10 mouse cellular contexts compared by ENCODE assay signal in the genomic region with DNA sequence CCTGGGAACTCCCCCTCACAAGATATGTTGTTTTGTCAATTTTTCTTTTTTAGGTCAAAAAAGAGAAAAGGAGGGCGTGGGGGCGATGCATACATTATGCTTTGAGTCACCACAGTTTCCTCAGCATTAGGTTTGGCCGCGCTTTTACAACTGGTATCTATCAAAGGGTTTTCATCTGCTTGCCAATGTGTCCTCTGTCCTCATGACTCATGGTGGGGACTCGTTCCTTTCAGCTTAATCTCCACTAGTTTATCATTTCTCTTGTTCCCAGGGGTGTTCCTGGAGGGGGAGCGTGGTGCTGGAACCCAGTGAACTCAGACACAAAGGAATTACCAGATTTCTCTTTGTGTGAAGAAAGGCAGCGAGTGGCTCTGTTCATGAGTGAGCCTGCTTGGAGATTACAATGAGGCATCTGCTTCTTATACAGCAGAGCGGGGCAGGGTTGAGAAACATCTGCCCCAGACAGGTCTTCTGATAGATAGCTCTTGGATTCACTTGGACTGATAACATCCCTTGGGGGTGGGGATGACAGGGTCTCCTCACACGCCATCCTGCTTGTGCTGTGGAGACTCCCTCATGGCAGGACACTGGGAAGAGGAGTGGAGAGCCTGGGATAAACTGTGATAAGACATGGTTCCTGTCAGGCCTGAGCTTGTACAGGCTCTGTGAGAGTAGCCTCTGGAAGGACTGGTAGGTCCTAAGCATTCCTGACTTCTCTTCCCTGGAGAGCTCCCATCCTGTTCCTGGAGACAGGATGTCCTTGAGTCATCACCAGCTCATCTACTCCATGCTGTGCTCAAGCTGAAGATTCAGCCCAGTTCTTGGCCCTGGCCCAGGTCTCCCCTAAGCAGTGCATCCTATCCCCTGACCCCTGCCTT.
DNase-seq lines count a peak whose midpoint lies in the region; ATAC-seq and TF ChIP-seq lines count a peak whose summit lies in the region.
"Had no signal": no experiment of that assay in that cellular context is flagged by ENCODE, and none has a peak within 500 bp of the region (broad histone marks: within the 10 kb centered on the region; RNA-seq: fewer than 3 reads in every experiment).

No protein-coding gene starts in this region.

- ATAC-seq in lung, embryonic 16.5 days (ENCODE audit: low read depth) = peak; percentile 56
- peak; percentile 78; the same call in 1 of the 2 replicates for ATAC-seq in stomach, embryonic 14.5 days (ENCODE audit: insufficient number of reproducible peaks, insufficient read depth, low FRiP score, low read depth)
- no peak for ATAC-seq in forebrain, embryonic 15.5 days (replicated peaks)

- no peaks in the 10 kb centered on the region for H3K36me3 ChIP-seq in lung, embryonic 16.5 days (ENCODE audit: control insufficient read depth, insufficient read depth, low read length)
- no peaks in the 10 kb centered on the region for H3K36me3 ChIP-seq in stomach, embryonic 14.5 days (ENCODE audit: control insufficient read depth, insufficient read depth, low read length)
- no peaks in the 10 kb centered on the region for H3K36me3 ChIP-seq in forebrain, embryonic 15.5 days
- H3K36me3 ChIP-seq: embryonic facial prominence, embryonic 15.5 days; hindbrain, embryonic 15.5 days had no signal

- WGBS in lung, embryonic 16.5 days = 64% methylated on average over 9 of the region's 9 CpGs
- WGBS in lung, adult 2 months = 80% methylated on average over 9 of the region's 9 CpGs
- WGBS in stomach, embryonic 14.5 days = 49% methylated on average over 9 of the region's 9 CpGs
- WGBS in forebrain, embryonic 15.5 days = 79% methylated on average over 9 of the region's 9 CpGs

- no peak overlapping the region for H3K9ac ChIP-seq in lung, embryonic 16.5 days (ENCODE audit: low read length)
- no peak overlapping the region for H3K9ac ChIP-seq in stomach, embryonic 14.5 days (replicated peaks; ENCODE audit: low read depth, low read length)
- H3K9ac ChIP-seq in forebrain, embryonic 15.5 days (replicated peaks) = no peak overlapping the region
- H3K9ac ChIP-seq: embryonic facial prominence, embryonic 15.5 days; hindbrain, embryonic 15.5 days had no signal

- H3K4me3 ChIP-seq in lung, embryonic 16.5 days (ENCODE audit: low read length) = no peak overlapping the region
- no peak overlapping the region for H3K4me3 ChIP-seq in lung, adult 2 months (replicated peaks; ENCODE audit: extremely low read depth, low read depth, low read length)
- no peak overlapping the region for H3K4me3 ChIP-seq in stomach, embryonic 14.5 days (ENCODE audit: low read depth, low read length)
- H3K4me3 ChIP-seq in forebrain, embryonic 15.5 days = no peak overlapping the region
- H3K4me3 ChIP-seq: embryonic facial prominence, embryonic 15.5 days; hindbrain, embryonic 15.5 days had no signal

- DNase-seq in adrenal gland, adult (ENCODE audit: inconsistent age in 2 of 2, low spot score in 1 of 2) = peak; percentile 52 to 62
- no peak for DNase-seq in adrenal gland, adult 18-20 months (ENCODE audit: low spot score in 2 of 2)
- DNase-seq in lung, adult 2 months = no peak
- DNase-seq in heart, postnatal 10 days = peak; percentile 27 to 43
- DNase-seq in kidney, postnatal 36 days = no peak

- H3K27ac ChIP-seq in lung, embryonic 16.5 days (ENCODE audit: low read length) = peak overlapping the region; percentile 41
- peak overlapping the region; percentile 15; the same call in 1 of the 2 replicates for H3K27ac ChIP-seq in stomach, embryonic 14.5 days (ENCODE audit: low read length)
- H3K27ac ChIP-seq in forebrain, embryonic 15.5 days (replicated peaks) = no peak overlapping the region
- H3K27ac ChIP-seq: embryonic facial prominence, embryonic 15.5 days; hindbrain, embryonic 15.5 days had no signal

- 0 out of 2 replicates have a peak, but pooled peaks cover 2% of the 10 kb centered on the region for H3K9me3 ChIP-seq in lung, embryonic 16.5 days (ENCODE audit: control insufficient read depth, low read length)
- no peaks in the 10 kb centered on the region for H3K9me3 ChIP-seq in stomach, embryonic 14.5 days (ENCODE audit: control insufficient read depth, low read depth, low read length)
- H3K9me3 ChIP-seq in forebrain, embryonic 15.5 days = no peaks in the 10 kb centered on the region
- H3K9me3 ChIP-seq: embryonic facial prominence, embryonic 15.5 days; hindbrain, embryonic 15.5 days had no signal

- no peak overlapping the region for H3K4me2 ChIP-seq in lung, embryonic 16.5 days (ENCODE audit: low read depth, low read length)
- H3K4me2 ChIP-seq in stomach, embryonic 14.5 days (replicated peaks; ENCODE audit: low read depth, low read length) = no peak overlapping the region
- H3K4me2 ChIP-seq in forebrain, embryonic 15.5 days (replicated peaks) = no peak overlapping the region
- H3K4me2 ChIP-seq: embryonic facial prominence, embryonic 15.5 days; hindbrain, embryonic 15.5 days had no signal

- no peak for TF ChIP-seq POLR2A in lung, adult 2 months (IDR thresholded peaks at IDR 0.05; ENCODE audit: borderline replicate concordance, extremely low read depth, low read depth, low read length)

- H3K4me1 ChIP-seq in lung, embryonic 16.5 days (replicated peaks; ENCODE audit: control insufficient read depth, insufficient read depth, low read length) = peaks cover 11% of the 10 kb centered on the region
- H3K4me1 ChIP-seq in lung, adult 2 months (ENCODE audit: control insufficient read depth, insufficient read depth, low read length) = peaks cover 3% of the 10 kb centered on the region; the same call in 1 of the 2 replicates
- H3K4me1 ChIP-seq in stomach, embryonic 14.5 days (ENCODE audit: control insufficient read depth, insufficient read depth, low read length) = 0 out of 2 replicates have a peak, but pooled peaks cover 3% of the 10 kb centered on the region
- no peaks in the 10 kb centered on the region for H3K4me1 ChIP-seq in forebrain, embryonic 15.5 days
- H3K4me1 ChIP-seq: embryonic facial prominence, embryonic 15.5 days; hindbrain, embryonic 15.5 days had no signal

- H3K27me3 ChIP-seq in lung, embryonic 16.5 days (ENCODE audit: control insufficient read depth, insufficient read depth, low read depth, low read length) = no peaks in the 10 kb centered on the region
- H3K27me3 ChIP-seq in stomach, embryonic 14.5 days (ENCODE audit: control insufficient read depth, insufficient read depth, low read length) = no peaks in the 10 kb centered on the region
- H3K27me3 ChIP-seq in forebrain, embryonic 15.5 days = no peaks in the 10 kb centered on the region
- H3K27me3 ChIP-seq: embryonic facial prominence, embryonic 15.5 days; hindbrain, embryonic 15.5 days had no signal

- intact Hi-C loops in heart, postnatal 10 days (cut with DNase I) = no loop called here

- no peak for TF ChIP-seq CTCF in lung, adult 2 months (IDR thresholded peaks at IDR 0.05; ENCODE audit: insufficient read depth, low read length)

Comparison
In these comparisons a context has a peak if more than half of its experiments do, and no peak if none do; other contexts are left out.
1. DNase-seq: peak in adrenal gland, adult (2 of 2) and heart, postnatal 10 days (2 of 2); none in adrenal gland, adult 18-20 months (0 of 2), lung, adult 2 months (single experiment) and kidney, postnatal 36 days (0 of 2).